Mouse (Mus musculus) embryonic facial prominence, embryonic 15.5 days (tissue): ENCODE measurements around the gene Btbd2. TPM values are rescaled to one million over a fixed set of nuclear protein-coding genes. Genes with fewer than 3 reads are reported as not detected.

Experiments
- ATAC-seq: fragments of 200-750 bp; cut with Nextera tagmentation; 2 replicates; pipeline ENCODE4 v1.8.0; 2017; ENCODE audit warnings: low read depth, moderate TSS enrichment; ENCODE audit not compliant: insufficient number of reproducible peaks, low FRiP score, low TSS enrichment
- H3K27ac ChIP-seq: fragments of 300-500 bp; sonication (generic); replicated peaks from 2 replicates; pipeline ENCODE4 v1.5.1; 2015; ENCODE audit warnings: mild to moderate bottlenecking, inconsistent platforms
- H3K27me3 ChIP-seq: fragments of 300-500 bp; sonication (generic); 2 replicates; pipeline ENCODE4 v1.6.1; 2015; ENCODE audit warnings: inconsistent platforms
- H3K36me3 ChIP-seq: fragments of 300-500 bp; sonication (generic); 2 replicates; pipeline ENCODE4 v1.6.1; 2015; ENCODE audit warnings: mild to moderate bottlenecking, inconsistent platforms
- H3K4me1 ChIP-seq: fragments of 300-500 bp; sonication (generic); 2 replicates; pipeline ENCODE4 v1.6.1; 2015; ENCODE audit warnings: inconsistent platforms
- H3K4me2 ChIP-seq: fragments of 300-500 bp; sonication (generic); replicated peaks from 2 replicates; pipeline ENCODE4 v1.6.1; 2015; ENCODE audit warnings: mild to moderate bottlenecking, inconsistent platforms
- H3K4me3 ChIP-seq: fragments of 300-500 bp; sonication (generic); replicated peaks from 2 replicates; pipeline ENCODE4 v1.5.1; 2015; ENCODE audit warnings: mild to moderate bottlenecking, inconsistent platforms
- H3K9ac ChIP-seq: fragments of 300-500 bp; sonication (generic); 2 replicates; pipeline ENCODE4 v1.6.1; 2015; ENCODE audit warnings: inconsistent platforms
- H3K9me3 ChIP-seq: fragments of 300-500 bp; sonication (generic); replicated peaks from 2 replicates; pipeline ENCODE4 v1.6.1; 2016; ENCODE audit warnings: inconsistent platforms
- WGBS: fragments of 180-500 bp; shearing (Covaris S2); methylation state at CpG from one replicate; pipeline ENCODE4 v1.1.7; 2015; 5-methylcytosine and 5-hydroxymethylcytosine counted together
- polyA plus RNA-seq: library from polyadenylated mRNA; unstranded; fragments of >200 nt; fragmentation: Nextera tagmentation; extraction: Ambion mirVana; gene quantifications from 2 replicates; pipeline ENCODE4 v1.2.1, GENCODE M21; 2015

The Btbd2 gene
- polyA plus RNA-seq, 1 experiment from 2014 or later = 82.2 TPM

DNA sequence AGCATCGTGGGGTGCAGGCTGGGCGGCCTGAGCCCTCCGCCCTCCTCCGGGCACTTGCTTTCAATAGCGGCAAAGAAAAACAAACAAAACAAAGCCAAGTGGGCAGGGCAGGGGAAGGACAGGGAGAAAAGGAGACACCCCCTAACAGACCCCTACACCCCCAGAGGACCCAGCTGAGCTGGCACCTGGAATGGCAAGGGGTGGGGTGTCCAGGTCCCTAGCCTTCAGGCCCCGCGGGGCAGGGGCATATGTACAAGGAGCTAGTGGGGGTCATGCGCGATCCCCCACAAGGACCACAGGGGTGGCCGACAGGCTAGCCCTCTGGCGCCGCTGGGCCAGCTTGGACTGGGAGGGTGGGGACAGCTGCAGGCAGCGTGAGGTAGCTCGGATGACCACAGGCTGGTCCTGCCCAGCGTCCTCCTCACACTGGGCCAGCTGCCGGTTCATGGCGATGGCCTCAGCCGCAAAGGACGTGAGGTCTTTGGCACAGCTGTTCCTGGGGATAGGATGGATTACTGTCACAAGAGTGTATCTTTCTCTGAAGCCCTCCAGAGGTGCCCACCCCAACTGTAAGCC is 10.1 kb upstream of the Btbd2 start:
- no peak for ATAC-seq
- Histone ChIP-seq H3K9ac (no peak overlapping the region), H3K27ac (peak overlapping the region; percentile 9), H3K9me3 (no peaks in the 10 kb centered on the region), H3K4me3 (no peak overlapping the region), H3K4me2 (no peak overlapping the region), H3K36me3 (peaks cover 60% of the 10 kb centered on the region), H3K27me3 (no peaks in the 10 kb centered on the region), H3K4me1 (peaks cover 76% of the 10 kb centered on the region)
- WGBS = 75% methylated on average over 19 of the region's 19 CpGs

DNA sequence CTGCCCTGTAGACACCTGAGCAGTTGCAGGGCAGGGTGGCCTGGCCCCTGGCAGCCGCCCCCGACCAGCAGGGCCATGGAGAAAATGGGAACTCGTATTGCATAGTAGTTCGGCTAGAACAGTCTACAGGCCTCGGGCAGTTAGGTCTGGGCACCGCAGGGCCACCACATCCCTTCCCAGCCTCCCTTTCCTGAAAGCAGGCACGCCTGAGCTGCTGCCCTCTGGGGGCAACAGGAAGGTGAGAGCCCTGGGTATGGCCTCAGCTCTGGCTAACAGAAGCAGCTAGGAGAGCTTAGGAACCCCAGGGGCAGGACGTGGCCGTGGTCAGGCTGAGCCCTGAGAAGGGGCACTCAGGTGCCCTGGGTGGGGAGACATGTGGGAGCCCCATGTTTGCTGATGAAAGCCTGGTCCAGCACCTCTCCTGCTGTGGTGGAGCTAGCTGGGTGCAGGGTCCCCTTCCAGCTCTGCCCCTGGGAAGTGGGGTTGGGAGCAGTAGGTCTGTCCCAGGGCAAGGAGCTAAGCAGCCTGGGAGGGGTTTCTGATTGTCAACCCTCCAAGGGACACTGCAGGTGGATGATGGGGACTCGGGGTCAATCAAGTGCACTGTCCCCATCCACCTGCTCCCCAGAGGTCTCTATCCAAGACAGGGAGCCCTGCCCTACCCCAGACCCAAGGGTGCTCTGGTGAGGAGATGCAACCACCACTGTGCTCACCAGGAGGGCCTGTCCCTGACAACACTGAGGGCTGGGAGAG is 9.3 kb upstream of the Btbd2 start:
- WGBS = 71% methylated on average over 10 of the region's 10 CpGs
- H3K27ac ChIP-seq = peak overlapping the region; percentile 88

DNA sequence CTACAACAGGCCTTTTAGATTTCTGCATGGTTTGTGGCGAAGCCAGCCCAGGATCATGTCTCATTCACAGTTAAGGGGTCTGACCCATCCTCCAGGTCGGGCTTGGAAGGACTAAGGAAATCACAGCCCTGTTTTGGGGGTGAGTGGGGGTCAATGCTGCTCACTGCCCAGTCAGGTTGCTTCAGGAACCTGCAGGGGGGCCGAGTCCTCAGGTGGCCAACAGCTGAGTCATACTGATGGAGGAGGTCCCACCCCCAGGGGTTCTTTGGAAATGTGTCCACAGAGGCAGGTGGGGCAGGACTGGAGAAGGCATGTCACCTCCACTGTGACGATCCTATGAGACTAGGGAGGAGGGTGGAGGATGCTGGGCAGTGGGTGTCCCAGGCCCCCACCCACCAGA is 8.6 kb upstream of the Btbd2 start:
- 49% methylated on average over 4 of the region's 4 CpGs for WGBS
- Histone ChIP-seq H3K27me3 (no peaks in the 10 kb centered on the region), H3K4me3 (no peak overlapping the region), H3K9me3 (no peaks in the 10 kb centered on the region), H3K9ac (no peak overlapping the region), H3K4me1 (peaks cover 65% of the 10 kb centered on the region), H3K4me2 (peak overlapping the region; percentile 42; the same call in 1 of the 2 replicates), H3K27ac (peak overlapping the region; percentile 88), H3K36me3 (peaks cover 46% of the 10 kb centered on the region)
- ATAC-seq = no peak

More for the DNA sequence above, 9.3 kb upstream of the Btbd2 start:
- H3K27me3 ChIP-seq = no peaks in the 10 kb centered on the region
- H3K9me3 ChIP-seq = no peaks in the 10 kb centered on the region
- H3K4me1 ChIP-seq = peaks cover 70% of the 10 kb centered on the region
- no peak for ATAC-seq
- no peak overlapping the region for H3K9ac ChIP-seq
- no peak overlapping the region for H3K4me2 ChIP-seq
- H3K36me3 ChIP-seq = peaks cover 52% of the 10 kb centered on the region
- H3K4me3 ChIP-seq = no peak overlapping the region

DNA sequence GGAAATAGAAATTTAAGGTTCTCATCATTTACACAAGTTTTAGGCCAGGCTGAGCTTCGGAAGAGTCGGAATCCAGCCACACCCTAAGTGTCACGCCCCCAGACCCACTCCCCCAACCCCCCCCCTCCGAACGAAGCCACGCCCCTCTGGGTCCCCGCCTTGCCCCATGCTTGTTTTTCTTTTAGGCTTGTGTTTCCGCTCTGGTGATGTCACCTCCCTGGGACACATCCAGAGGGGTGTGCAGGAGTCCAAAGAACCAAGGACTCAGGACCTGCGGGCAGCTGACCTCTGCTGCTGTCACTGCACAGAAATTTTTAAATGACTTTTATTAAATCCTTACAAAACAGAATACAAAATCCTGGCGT is 8.1 kb upstream of the Btbd2 start:
- Histone ChIP-seq H3K9me3 (no peaks in the 10 kb centered on the region), H3K36me3 (peaks cover 42% of the 10 kb centered on the region), H3K27me3 (no peaks in the 10 kb centered on the region), H3K4me3 (peak overlapping the region; percentile 21), H3K27ac (peak overlapping the region; percentile 88), H3K4me1 (peaks cover 61% of the 10 kb centered on the region), H3K9ac (no peak overlapping the region), H3K4me2 (peak overlapping the region; percentile 42)
- 8% methylated on average over 10 of the region's 10 CpGs for WGBS
- ATAC-seq = peak; percentile 30

DNA sequence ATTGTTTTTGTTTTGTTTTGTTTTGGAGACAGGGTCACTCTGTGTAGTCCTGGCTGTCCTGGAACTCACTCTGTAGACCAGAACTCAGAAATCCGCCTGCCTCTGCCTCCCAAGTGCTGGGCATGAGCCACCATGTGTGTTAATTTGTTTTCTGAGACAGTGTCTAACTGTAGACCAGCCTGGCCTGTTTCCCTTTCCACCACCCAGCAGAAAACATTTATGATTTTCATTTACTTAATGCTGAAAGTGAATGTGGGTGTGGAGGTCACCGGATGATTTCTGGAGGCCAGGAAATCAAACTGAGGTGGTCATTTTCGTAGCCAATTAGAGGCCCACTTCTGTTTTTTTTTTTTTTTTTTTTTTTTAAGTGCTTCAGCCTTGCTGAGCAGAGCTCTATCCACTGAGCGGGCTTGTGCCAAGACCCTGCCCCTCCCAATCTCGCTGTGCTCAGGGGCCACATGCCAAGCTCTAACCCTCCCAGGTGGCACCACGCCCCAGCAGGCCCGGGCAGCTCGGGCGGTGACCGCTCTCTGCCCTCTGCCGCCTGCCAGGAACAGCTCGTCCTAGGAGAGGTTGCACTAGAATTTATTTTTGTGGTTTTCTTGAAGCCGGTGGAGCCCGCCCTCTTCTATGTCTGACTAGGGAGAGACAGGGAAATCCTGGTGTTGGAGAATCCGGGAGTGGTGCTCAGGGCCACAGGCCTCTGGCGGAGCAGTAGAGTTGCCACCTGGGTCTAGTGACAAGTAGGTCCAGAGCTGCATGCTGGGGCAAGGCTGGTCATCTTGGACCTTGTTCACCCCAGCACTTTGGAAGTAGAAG is 7.5 kb upstream of the Btbd2 start:
- peaks cover 56% of the 10 kb centered on the region for H3K4me1 ChIP-seq
- H3K4me3 ChIP-seq = peak overlapping the region; percentile 21
- H3K4me2 ChIP-seq = peak overlapping the region; percentile 42
- H3K9ac ChIP-seq = no peak overlapping the region
- peak; percentile 75 for ATAC-seq
- H3K27me3 ChIP-seq = no peaks in the 10 kb centered on the region
- H3K36me3 ChIP-seq = peaks cover 36% of the 10 kb centered on the region
- peak overlapping the region; percentile 88 for H3K27ac ChIP-seq
- no peaks in the 10 kb centered on the region for H3K9me3 ChIP-seq
- 14% methylated on average over 16 of the region's 16 CpGs for WGBS

DNA sequence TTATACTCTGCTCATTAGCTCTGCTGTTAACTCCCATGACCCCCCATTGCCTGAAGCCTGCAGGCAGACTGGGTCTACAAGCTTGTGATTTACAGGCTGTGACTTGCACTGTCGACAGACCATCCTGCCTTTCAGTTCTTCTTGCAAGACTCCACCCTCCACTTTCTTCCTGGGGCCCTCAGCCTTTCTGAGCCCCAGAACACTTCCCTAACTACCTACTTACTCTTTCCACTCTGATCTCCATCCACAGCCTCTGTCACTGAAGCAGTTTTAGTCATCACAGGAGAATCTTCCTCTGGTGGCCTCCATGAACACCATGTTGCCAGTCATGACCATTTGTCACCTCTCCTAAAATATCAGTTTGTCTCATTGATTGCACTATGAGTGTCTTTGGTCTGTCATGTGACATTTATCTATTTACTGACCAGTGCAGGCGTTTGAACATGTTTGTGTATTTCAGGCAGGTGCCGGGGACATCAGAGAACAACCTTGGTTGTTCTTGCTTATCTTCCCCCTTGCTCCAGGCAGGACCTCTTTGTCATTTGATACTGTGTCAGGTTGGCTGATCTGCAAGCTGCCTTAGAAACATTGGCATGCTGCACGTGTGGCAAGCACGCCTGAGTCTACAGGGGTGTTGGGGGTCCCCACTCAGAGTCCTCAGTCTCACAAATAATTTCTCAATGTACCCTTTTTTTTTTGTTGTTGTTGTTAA is 6.8 kb upstream of the Btbd2 start:
- peak overlapping the region; percentile 88 for H3K27ac ChIP-seq
- WGBS = 40% methylated on average over 5 of the region's 5 CpGs
- H3K4me3 ChIP-seq = no peak overlapping the region
- no peak for ATAC-seq
- H3K4me1 ChIP-seq = peaks cover 56% of the 10 kb centered on the region
- peaks cover 28% of the 10 kb centered on the region for H3K36me3 ChIP-seq
- H3K9me3 ChIP-seq = no peaks in the 10 kb centered on the region
- H3K27me3 ChIP-seq = no peaks in the 10 kb centered on the region
- no peak overlapping the region for H3K9ac ChIP-seq
- no peak overlapping the region for H3K4me2 ChIP-seq

DNA sequence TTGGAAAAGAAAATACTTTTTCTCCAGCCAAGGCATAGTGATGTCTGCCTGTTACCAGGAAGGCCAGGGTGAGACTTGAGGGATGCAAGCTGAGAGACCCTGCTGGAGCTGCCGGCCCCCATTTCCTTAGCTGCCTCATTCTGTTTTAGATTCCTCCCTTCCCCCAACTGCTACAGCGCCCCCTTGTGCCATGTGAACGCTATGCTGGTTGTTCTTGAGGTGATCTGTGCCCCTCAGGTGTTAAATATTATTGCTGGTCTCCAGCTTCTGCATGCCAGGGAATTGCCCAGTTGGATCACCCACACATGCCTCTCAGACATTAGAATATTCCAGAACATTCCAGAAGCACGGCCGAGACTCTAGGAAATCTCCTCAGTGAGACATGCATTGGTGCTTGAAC is 4.3 kb upstream of the Btbd2 start:
- ATAC-seq = no peak
- no peaks in the 10 kb centered on the region for H3K27me3 ChIP-seq
- no peaks in the 10 kb centered on the region for H3K9me3 ChIP-seq
- H3K4me3 ChIP-seq = no peak overlapping the region
- H3K4me2 ChIP-seq = no peak overlapping the region
- peaks cover 50% of the 10 kb centered on the region for H3K4me1 ChIP-seq
- H3K27ac ChIP-seq = no peak overlapping the region
- H3K9ac ChIP-seq = no peak overlapping the region
- H3K36me3 ChIP-seq = peaks cover 3% of the 10 kb centered on the region; the same call in 1 of the 2 replicates
- 41% methylated on average over 5 of the region's 5 CpGs for WGBS

DNA sequence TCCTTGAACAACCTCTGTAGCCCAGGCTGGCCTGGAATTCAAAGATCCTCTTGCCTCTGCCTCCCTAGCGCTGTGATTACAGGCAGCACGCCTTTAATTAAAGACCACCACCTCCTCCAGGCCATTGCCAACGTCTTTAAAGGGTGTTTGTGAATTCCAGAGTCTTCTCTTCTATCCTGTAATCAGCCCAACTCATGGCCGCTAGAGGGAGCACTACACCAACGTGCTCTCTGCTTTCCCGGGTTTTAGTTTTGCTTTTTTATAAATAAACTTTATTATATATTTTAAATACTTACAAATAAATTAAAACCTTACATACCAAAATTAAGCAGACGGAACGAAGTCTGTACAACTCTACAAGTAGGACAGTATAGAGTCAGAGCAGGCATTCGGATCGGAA is 2.3 kb upstream of the Btbd2 start:
- H3K36me3 ChIP-seq = no peaks in the 10 kb centered on the region
- H3K4me3 ChIP-seq = peak overlapping the region; percentile 30
- H3K27me3 ChIP-seq = no peaks in the 10 kb centered on the region
- H3K27ac ChIP-seq = peak overlapping the region; percentile 44; the same call in 1 of the 2 replicates
- no peak overlapping the region for H3K9ac ChIP-seq
- peaks cover 46% of the 10 kb centered on the region for H3K4me1 ChIP-seq
- no peaks in the 10 kb centered on the region for H3K9me3 ChIP-seq
- H3K4me2 ChIP-seq = no peak overlapping the region; the same call in 1 of the 2 replicates
- no peak for ATAC-seq
- WGBS = 9% methylated on average over 10 of the region's 10 CpGs

DNA sequence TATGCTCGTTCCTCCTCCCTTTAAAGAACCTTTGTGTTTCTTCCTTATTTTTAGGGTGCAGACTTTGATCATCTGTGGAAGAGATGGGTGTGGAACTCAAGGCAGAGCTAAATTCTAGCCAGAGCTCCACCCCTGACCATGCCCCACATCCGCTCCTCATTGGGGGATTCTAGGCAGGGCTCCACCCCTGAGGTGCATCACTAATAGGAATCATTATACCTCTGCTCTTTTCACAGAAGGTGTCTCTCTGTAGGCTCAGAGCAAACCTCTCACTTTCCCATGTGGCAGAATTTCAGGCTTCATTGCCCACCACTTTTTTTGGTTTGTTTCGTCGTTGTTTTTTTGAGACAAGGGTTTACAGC is 2.0 kb upstream of the Btbd2 start:
- Histone ChIP-seq H3K9ac (no peak overlapping the region), H3K36me3 (no peaks in the 10 kb centered on the region), H3K9me3 (no peaks in the 10 kb centered on the region), H3K4me2 (no peak overlapping the region), H3K27me3 (no peaks in the 10 kb centered on the region), H3K27ac (no peak overlapping the region; the same call in 1 of the 2 replicates), H3K4me1 (peaks cover 44% of the 10 kb centered on the region), H3K4me3 (no peak overlapping the region)
- 65% methylated on average over 4 of the region's 4 CpGs for WGBS
- ATAC-seq = no peak

DNA sequence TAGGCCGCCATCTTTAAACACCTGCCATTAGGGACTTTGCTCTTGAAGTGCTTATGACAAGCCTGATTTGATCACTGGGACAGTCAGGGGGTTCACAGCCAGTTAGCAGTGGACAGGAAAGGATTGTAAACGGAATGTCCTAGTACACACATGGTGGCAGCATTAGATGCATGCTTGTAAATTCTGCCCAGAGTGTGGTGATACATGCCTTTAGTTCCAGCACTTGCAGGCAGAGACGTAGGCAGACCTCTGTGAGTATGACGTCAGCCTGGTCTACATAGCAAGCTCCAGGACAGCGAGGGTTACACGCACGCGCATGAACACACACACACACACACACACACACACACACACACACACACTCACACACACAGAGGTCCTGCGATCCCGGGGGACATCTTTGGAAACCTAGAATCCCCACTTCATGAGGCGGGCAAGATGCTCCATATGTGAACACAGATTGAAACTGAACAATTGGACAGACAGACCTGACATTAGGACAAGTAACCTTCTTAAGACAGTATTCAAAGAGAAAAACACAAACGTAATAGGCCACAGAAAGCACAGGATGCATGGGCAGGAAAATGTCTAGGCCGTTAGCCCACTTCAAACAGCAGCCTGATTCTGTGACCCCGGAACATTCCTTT is 1.4 kb upstream of the Btbd2 start:
- H3K4me3 ChIP-seq = no peak overlapping the region
- no peak overlapping the region for H3K9ac ChIP-seq
- no peak overlapping the region for H3K4me2 ChIP-seq
- peaks cover 43% of the 10 kb centered on the region for H3K4me1 ChIP-seq
- no peak for ATAC-seq
- peak overlapping the region; percentile 19; the same call in 1 of the 2 replicates for H3K27ac ChIP-seq
- no peaks in the 10 kb centered on the region for H3K9me3 ChIP-seq
- 81% methylated on average over 14 of the region's 14 CpGs for WGBS
- no peaks in the 10 kb centered on the region for H3K36me3 ChIP-seq
- H3K27me3 ChIP-seq = no peaks in the 10 kb centered on the region
